Mouse (Mus musculus) hindbrain, postnatal 0 days (tissue): ENCODE measurements at regions not wholly inside any gene's neighbourhood (a gene's known extent, or its start where the extent isn't known, plus 50 kb on each side); places are given as distances from the start of the nearest gene placed in this dataset.
A peak's percentile ranks its signal among the peaks of the same experiment; 100 is the strongest.

Source experiments
- ATAC-seq: fragments of 200-750 bp; cut with Nextera tagmentation; 2 replicates; pipeline ENCODE4 v1.8.0; 2017; ENCODE audit warnings: mild to moderate bottlenecking, moderate TSS enrichment, moderate library complexity
- DNase-seq: peaks from one replicate; pipeline ENCODE4 v3.0.0-alpha.2; 2015; ENCODE audit warnings: low spot score
- H3K27ac ChIP-seq: fragments of 300-500 bp; sonication (generic); 2 replicates; pipeline ENCODE4 v1.5.1; 2014; ENCODE audit warnings: mild to moderate bottlenecking
- H3K27me3 ChIP-seq: fragments of 300-500 bp; sonication (generic); 2 replicates; pipeline ENCODE4 v1.6.1; 2014; ENCODE audit warnings: low read length, mixed read lengths; ENCODE audit not compliant: insufficient read depth
- H3K36me3 ChIP-seq: fragments of 300-500 bp; sonication (generic); 2 replicates; pipeline ENCODE4 v1.6.1; 2014; ENCODE audit warnings: low read length, mixed read lengths; ENCODE audit not compliant: insufficient read depth
- H3K4me1 ChIP-seq: fragments of 300-500 bp; sonication (generic); 2 replicates; pipeline ENCODE4 v1.6.1; 2014; ENCODE audit warnings: antibody characterized with exemption, low read length, mixed read lengths; ENCODE audit not compliant: insufficient read depth
- H3K4me2 ChIP-seq: fragments of 300-500 bp; sonication (generic); 2 replicates; pipeline ENCODE4 v1.6.1; 2014; ENCODE audit warnings: low read depth, mild to moderate bottlenecking, low read length, moderate library complexity, mixed read lengths
- H3K4me3 ChIP-seq: fragments of 300-500 bp; sonication (generic); 2 replicates; pipeline ENCODE4 v1.5.1; 2014; ENCODE audit warnings: low read length
- H3K9ac ChIP-seq: fragments of 300-500 bp; sonication (generic); replicated peaks from 2 replicates; pipeline ENCODE4 v1.6.1; 2014; ENCODE audit warnings: mild to moderate bottlenecking, low read length, moderate library complexity, mixed read lengths
- H3K9me3 ChIP-seq: fragments of 300-500 bp; sonication (generic); 2 replicates; pipeline ENCODE4 v1.6.1; 2016; ENCODE audit warnings: low read length, mixed read lengths
- CTCF ChIP-seq: IDR thresholded peaks from 2 replicates; pipeline ENCODE4 v1.5.1; 2016; ENCODE audit warnings: antibody characterized with exemption, control low read depth, low read depth
- WGBS: fragments of 180-500 bp; shearing (Covaris S2); extraction: QIAGEN DNeasy Blood & Tissue Kit; methylation state at CpG from one replicate; pipeline ENCODE4 v1.1.7; 2014; 5-methylcytosine and 5-hydroxymethylcytosine counted together

GRCm38 (mm10) chr12:52636920-52637319 is 62.3 kb upstream of the Akap6 start:
- H3K4me3 ChIP-seq: no peak overlapping the region
- ATAC-seq (no peak), DNase-seq (no peak)
- H3K4me2 ChIP-seq: no peak overlapping the region
- no peak for TF ChIP-seq CTCF
- H3K4me1 ChIP-seq: no peaks in the 10 kb centered on the region
- 97% methylated on average over 4 of the region's 4 CpGs for WGBS
- no peak overlapping the region for H3K9ac ChIP-seq
- H3K9me3 ChIP-seq: no peaks in the 10 kb centered on the region
- H3K36me3 ChIP-seq: no peaks in the 10 kb centered on the region
- no peaks in the 10 kb centered on the region for H3K27me3 ChIP-seq
- H3K27ac ChIP-seq: no peak overlapping the region

- 0 out of 2 replicates have a peak overlapping the region, but pooled peaks have one; percentile 10 for H3K4me2 ChIP-seq
- DNase-seq: peak; percentile 82
- WGBS: 54% methylated on average over 14 of the region's 14 CpGs
- no peaks in the 10 kb centered on the region for H3K4me1 ChIP-seq
- H3K4me3 ChIP-seq: 0 out of 2 replicates have a peak overlapping the region, but pooled peaks have one; percentile 7
- peak; percentile 64 for TF ChIP-seq CTCF
- H3K36me3 ChIP-seq: no peaks in the 10 kb centered on the region
- no peaks in the 10 kb centered on the region for H3K9me3 ChIP-seq
- no peak overlapping the region for H3K27ac ChIP-seq
- H3K27me3 ChIP-seq: no peaks in the 10 kb centered on the region
- no peak overlapping the region for H3K9ac ChIP-seq
- peak; percentile 61; the same call in 1 of the 2 replicates for ATAC-seq
Observed at GRCm38 (mm10) chr12:52637506-52638249, 61.5 kb upstream of the Akap6 start.

- Histone ChIP-seq H3K36me3 (no peaks in the 10 kb centered on the region), H3K9me3 (no peaks in the 10 kb centered on the region), H3K27ac (no peak overlapping the region), H3K4me3 (no peak overlapping the region), H3K9ac (no peak overlapping the region), H3K27me3 (no peaks in the 10 kb centered on the region), H3K4me2 (no peak overlapping the region), H3K4me1 (no peaks in the 10 kb centered on the region)
- no peak for TF ChIP-seq CTCF
- no peak for DNase-seq
- 76% methylated on average over 11 of the region's 11 CpGs for WGBS
- no peak for ATAC-seq
Observed at GRCm38 (mm10) chr12:52638461-52638860, 60.7 kb upstream of the Akap6 start.

- no peaks in the 10 kb centered on the region for H3K36me3 ChIP-seq
- TF ChIP-seq CTCF: no peak
- H3K4me2 ChIP-seq: no peak overlapping the region
- H3K9me3 ChIP-seq: no peaks in the 10 kb centered on the region
- H3K4me1 ChIP-seq: no peaks in the 10 kb centered on the region
- no peak for ATAC-seq
- no peak overlapping the region for H3K9ac ChIP-seq
- no peak overlapping the region for H3K4me3 ChIP-seq
- WGBS: 77% methylated on average over 5 of the region's 5 CpGs
- no peaks in the 10 kb centered on the region for H3K27me3 ChIP-seq
- no peak for DNase-seq
- no peak overlapping the region for H3K27ac ChIP-seq
Observed at GRCm38 (mm10) chr12:52644059-52644458, 55.1 kb upstream of the Akap6 start.
